Mouse (Mus musculus): ENCODE data around the gene Taf10.

Gene Taf10

GRCm38 (mm10) chr7:105743926-105744590 is at the start of gene Taf10:
Gene Taf10 (minus strand): TSS chr7:105744361.
- DNase-seq (ENCODE audit: low spot score in 2 of 2) = peak; percentile 76 to 86

- DNase-seq (ENCODE audit: low spot score in 2 of 2) = no peak
Measured at GRCm38 (mm10) chr7:105793701-105794100, 49.5 kb upstream of the Taf10 start.

- DNase-seq (ENCODE audit: low spot score in 2 of 2) = no peak
Measured at GRCm38 (mm10) chr7:105791147-105791546, 47.0 kb upstream of the Taf10 start.

GRCm38 (mm10) chr7:105787285-105788140 is 43.4 kb upstream of the Taf10 start, which contains the start of gene Dchs1:
Gene Dchs1 (minus strand): TSS chr7:105787654.
- DNase-seq (ENCODE audit: low spot score in 2 of 2) = no peak

GRCm38 (mm10) chr7:105786506-105787284 is 42.5 kb upstream of the Taf10 start:
- DNase-seq (ENCODE audit: low spot score in 2 of 2) = no peak

GRCm38 (mm10) chr7:105784556-105784955 is 40.4 kb upstream of the Taf10 start:
- DNase-seq (ENCODE audit: low spot score in 2 of 2) = no peak

- DNase-seq (ENCODE audit: low spot score in 2 of 2) = no peak
Measured at GRCm38 (mm10) chr7:105783861-105784260, 39.7 kb upstream of the Taf10 start.

- DNase-seq (ENCODE audit: low spot score in 2 of 2) = no peak
Measured at GRCm38 (mm10) chr7:105778553-105779265, 34.5 kb upstream of the Taf10 start.

GRCm38 (mm10) chr7:105777797-105778552 is 33.8 kb upstream of the Taf10 start:
- DNase-seq (ENCODE audit: low spot score in 2 of 2) = no peak

- no peak for DNase-seq (ENCODE audit: low spot score in 2 of 2)
Measured at GRCm38 (mm10) chr7:105777316-105777715, 33.2 kb upstream of the Taf10 start.

GRCm38 (mm10) chr7:105776026-105776425 is 31.9 kb upstream of the Taf10 start:
- no peak for DNase-seq (ENCODE audit: low spot score in 2 of 2)

GRCm38 (mm10) chr7:105774661-105775060 is 30.5 kb upstream of the Taf10 start:
- no peak for DNase-seq (ENCODE audit: low spot score in 2 of 2)

- no peak for DNase-seq (ENCODE audit: low spot score in 2 of 2)
Measured at GRCm38 (mm10) chr7:105773041-105773440, 28.9 kb upstream of the Taf10 start.

- no peak for DNase-seq (ENCODE audit: low spot score in 2 of 2)
Measured at GRCm38 (mm10) chr7:105772331-105772730, 28.2 kb upstream of the Taf10 start.

GRCm38 (mm10) chr7:105769959-105770358 is 25.8 kb upstream of the Taf10 start:
- no peak for DNase-seq (ENCODE audit: low spot score in 2 of 2)

GRCm38 (mm10) chr7:105767729-105768165 is 23.6 kb upstream of the Taf10 start:
- DNase-seq (ENCODE audit: low spot score in 2 of 2) = no peak

GRCm38 (mm10) chr7:105764331-105764730 is 20.2 kb upstream of the Taf10 start:
- no peak for DNase-seq (ENCODE audit: low spot score in 2 of 2)

- DNase-seq (ENCODE audit: low spot score in 2 of 2) = no peak
Measured at GRCm38 (mm10) chr7:105762517-105763270, 18.5 kb upstream of the Taf10 start.

- no peak for DNase-seq (ENCODE audit: low spot score in 2 of 2)
Measured at GRCm38 (mm10) chr7:105761813-105762484, 17.8 kb upstream of the Taf10 start.

Measured in spleen, postnatal 14 days (tissue).